Mouse (Mus musculus): Measurements from ENCODE around the gene Rasa3.

DNA sequence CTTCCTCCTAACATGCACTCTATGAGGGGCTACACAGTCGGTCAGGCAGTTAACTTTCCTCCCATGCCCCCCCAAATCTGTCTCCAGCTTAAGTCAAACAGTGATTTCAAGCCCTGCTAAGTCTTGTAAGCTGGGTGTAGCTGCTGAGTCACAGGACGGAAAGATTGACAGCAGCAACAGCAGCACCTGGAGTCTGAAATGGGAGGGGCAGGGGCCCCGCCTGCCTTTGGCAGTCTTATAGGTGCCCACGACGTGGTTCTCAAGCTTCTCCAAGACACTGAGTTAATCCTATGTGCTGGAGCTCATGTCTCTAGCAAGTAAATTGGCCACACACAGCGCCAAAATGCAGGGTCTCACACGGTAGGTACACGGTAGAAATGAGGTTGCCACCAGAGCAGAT, 84.1 kb downstream of the Rasa3 start:
- no peak for TF ChIP-seq CTCF (conservative IDR thresholded peaks at IDR 0.05; ENCODE audit: low read length)
- TF ChIP-seq NANOG (IDR thresholded peaks at IDR 0.05; ENCODE audit: borderline replicate concordance, low read length) = no peak
